Mouse (Mus musculus) heart, postnatal 25 days (tissue): ENCODE measurements at regions not wholly inside any gene's neighbourhood (a gene's known extent, or its start where the extent isn't known, plus 50 kb on each side); places are given as distances from the start of the nearest gene placed in this dataset.
A peak's percentile ranks its signal among the peaks of the same experiment; 100 is the strongest.

Experiments
- DNase-seq: peaks from one replicate; pipeline ENCODE4 v3.0.0; 2022; ENCODE audit warnings: low spot score
- intact Hi-C: fragments of 180-260 bp; cut with DNase I; formaldehyde crosslinking; loops from one replicate; pipeline ENCODE4 v1.15.1; 2025

GRCm38 (mm10) chr1:57164443-57164842 lies 186.0 kb upstream of the Satb2 start:
- intact Hi-C loops, result no loop called here
- no peak for DNase-seq

GRCm38 (mm10) chr1:57174289-57174890 lies 195.9 kb upstream of the Satb2 start:
- no peak for DNase-seq
- intact Hi-C loops, result no loop called here

- intact Hi-C loops, result no loop called here
- DNase-seq, result no peak
Measured at GRCm38 (mm10) chr1:57188796-57189319, 188.6 kb upstream of the 1700066M21Rik start.

GRCm38 (mm10) chr1:57201274-57201673 lies 176.1 kb upstream of the 1700066M21Rik start:
- intact Hi-C loops, result loop anchor here (5.0 to 10.0 kb wide), 2 partner anchors 216 to 1239 kb away; no protein-coding TSS in a partner anchor

GRCm38 (mm10) chr1:57204331-57204730 lies 173.1 kb upstream of the 1700066M21Rik start:
- DNase-seq, result no peak
- intact Hi-C loops, result loop anchor here (2.0 to 10.0 kb wide), 3 partner anchors 220 to 1318 kb away; no protein-coding TSS in a partner anchor

More at GRCm38 (mm10) chr1:57201274-57201673, 176.1 kb upstream of the 1700066M21Rik start:
- DNase-seq, result no peak

GRCm38 (mm10) chr1:57205198-57205987 lies 172.0 kb upstream of the 1700066M21Rik start:
- intact Hi-C loops, result loop anchor here (2.0 to 10.0 kb wide), 2 partner anchors 221 to 1319 kb away; no protein-coding TSS in a partner anchor
- DNase-seq, result peak; percentile 6

- intact Hi-C loops, result loop anchor here (10.0 kb wide), 1 partner anchor 222 kb away; no protein-coding TSS in a partner anchor
- no peak for DNase-seq
Measured at GRCm38 (mm10) chr1:57206496-57206895, 170.9 kb upstream of the 1700066M21Rik start.

- intact Hi-C loops, result loop anchor here (10.0 kb wide), 1 partner anchor 222 kb away; no protein-coding TSS in a partner anchor
- DNase-seq, result no peak
Measured at GRCm38 (mm10) chr1:57206944-57207343, 170.5 kb upstream of the 1700066M21Rik start.

- intact Hi-C loops, result loop anchor here (10.0 kb wide), 1 partner anchor 224 kb away; no protein-coding TSS in a partner anchor
- no peak for DNase-seq
Measured at GRCm38 (mm10) chr1:57208415-57208814, 169.0 kb upstream of the 1700066M21Rik start.

GRCm38 (mm10) chr1:57209281-57209680 lies 168.1 kb upstream of the 1700066M21Rik start:
- intact Hi-C loops, result loop anchor here (10.0 kb wide), 1 partner anchor 224 kb away; no protein-coding TSS in a partner anchor
- no peak for DNase-seq

GRCm38 (mm10) chr1:57211046-57211445 lies 166.4 kb upstream of the 1700066M21Rik start:
- intact Hi-C loops, result no loop called here
- DNase-seq, result no peak

- DNase-seq, result no peak
- intact Hi-C loops, result no loop called here
Measured at GRCm38 (mm10) chr1:57213428-57213874, 164.0 kb upstream of the 1700066M21Rik start.

- no peak for DNase-seq
- intact Hi-C loops, result no loop called here
Measured at GRCm38 (mm10) chr1:57214266-57214665, 163.2 kb upstream of the 1700066M21Rik start.

GRCm38 (mm10) chr1:57217656-57218055 lies 159.8 kb upstream of the 1700066M21Rik start:
- intact Hi-C loops, result no loop called here
- no peak for DNase-seq

- intact Hi-C loops, result no loop called here
- DNase-seq, result no peak
Measured at GRCm38 (mm10) chr1:57218127-57218526, 159.3 kb upstream of the 1700066M21Rik start.

- intact Hi-C loops, result no loop called here
- no peak for DNase-seq
Measured at GRCm38 (mm10) chr1:57218616-57219015, 158.8 kb upstream of the 1700066M21Rik start.

- intact Hi-C loops, result no loop called here
- DNase-seq, result no peak
Measured at GRCm38 (mm10) chr1:57224425-57225104, 152.9 kb upstream of the 1700066M21Rik start.

GRCm38 (mm10) chr1:57243607-57244408 lies 133.6 kb upstream of the 1700066M21Rik start:
- DNase-seq, result no peak
- intact Hi-C loops, result no loop called here

GRCm38 (mm10) chr1:57259626-57260025 lies 117.8 kb upstream of the 1700066M21Rik start:
- intact Hi-C loops, result no loop called here
- DNase-seq, result no peak
